Mouse (Mus musculus) intestine, postnatal 0 days (tissue): Measurements from ENCODE around the gene Zkscan3. TPM values are rescaled to one million over a fixed set of nuclear protein-coding genes. Genes with fewer than 3 reads are reported as not detected.

Source experiments
- ATAC-seq: fragments of 200-750 bp; cut with Nextera tagmentation; 2 replicates; pipeline ENCODE4 v1.8.0; 2017; ENCODE audit warnings: mild to moderate bottlenecking, moderate TSS enrichment, moderate library complexity
- H3K27ac ChIP-seq: fragments of 300-500 bp; sonication (generic); 2 replicates; pipeline ENCODE4 v1.5.1; 2014; ENCODE audit warnings: mild to moderate bottlenecking, low read depth, low read length, moderate library complexity
- H3K27me3 ChIP-seq: fragments of 300-500 bp; sonication (generic); replicated peaks from 2 replicates; pipeline ENCODE4 v1.6.1; 2014; ENCODE audit warnings: low read length, mixed read lengths; ENCODE audit not compliant: control insufficient read depth, insufficient read depth
- H3K36me3 ChIP-seq: fragments of 300-500 bp; sonication (generic); 2 replicates; pipeline ENCODE4 v1.6.1; 2014; ENCODE audit warnings: mild to moderate bottlenecking, moderate library complexity; ENCODE audit not compliant: control insufficient read depth, insufficient read depth
- H3K4me1 ChIP-seq: fragments of 300-500 bp; sonication (generic); replicated peaks from 2 replicates; pipeline ENCODE4 v1.6.1; 2014; ENCODE audit warnings: antibody characterized with exemption, low read length, mixed read lengths; ENCODE audit not compliant: control insufficient read depth, insufficient read depth
- H3K4me2 ChIP-seq: fragments of 300-500 bp; sonication (generic); replicated peaks from 2 replicates; pipeline ENCODE4 v1.6.1; 2014; ENCODE audit warnings: low read depth, mild to moderate bottlenecking, moderate library complexity
- H3K4me3 ChIP-seq: fragments of 300-500 bp; sonication (generic); 2 replicates; pipeline ENCODE4 v1.5.1; 2014; ENCODE audit warnings: low read depth, low read length
- H3K9ac ChIP-seq: fragments of 300-500 bp; sonication (generic); 2 replicates; pipeline ENCODE4 v1.6.1; 2014; ENCODE audit warnings: mild to moderate bottlenecking, low read depth, low read length
- H3K9me3 ChIP-seq: fragments of 300-500 bp; sonication (generic); 2 replicates; pipeline ENCODE4 v1.6.1; 2016; ENCODE audit warnings: mixed run types; ENCODE audit not compliant: control insufficient read depth
- CTCF ChIP-seq: sonication (generic); IDR thresholded peaks from 2 replicates; pipeline ENCODE4 v1.5.1; 2016; ENCODE audit warnings: low read depth, mild to moderate bottlenecking, control low read depth, antibody characterized with exemption, moderate library complexity
- WGBS: fragments of 180-500 bp; shearing (Covaris S2); extraction: QIAGEN DNeasy Blood & Tissue Kit; methylation state at CpG from one replicate; pipeline ENCODE4 v1.1.7; 2014; 5-methylcytosine and 5-hydroxymethylcytosine counted together
- polyA plus RNA-seq: library from polyadenylated mRNA; unstranded; fragments of >200 nt; fragmentation: Nextera tagmentation; extraction: Ambion mirVana; gene quantifications from 2 replicates; pipeline ENCODE4 v1.2.1, GENCODE M21; 2015

Zkscan3 gene
- polyA plus RNA-seq, 1 experiment from 2014 or later = 37.1 TPM

DNA sequence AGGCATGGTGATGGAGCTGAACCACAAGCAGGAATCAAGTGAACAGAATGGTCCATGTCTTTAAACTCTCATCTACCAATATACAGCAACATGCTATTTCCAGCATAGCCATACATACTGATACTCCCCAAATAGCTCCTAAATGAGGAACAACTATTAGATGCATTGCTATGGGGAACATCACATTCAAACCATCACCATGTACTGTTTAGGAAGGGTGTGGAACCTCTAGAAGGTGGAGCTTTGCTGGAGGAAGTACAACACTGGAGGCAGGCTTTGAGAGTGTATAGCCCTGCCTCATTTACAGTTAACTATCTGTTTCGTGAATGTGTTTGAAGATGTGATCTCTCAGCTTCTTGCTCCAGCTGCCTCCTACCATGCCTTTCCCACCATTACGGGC is 24.8 kb downstream of the Zkscan3 start:
- H3K27ac ChIP-seq = no peak overlapping the region
- H3K4me1 ChIP-seq = no peaks in the 10 kb centered on the region
- no peak overlapping the region for H3K4me2 ChIP-seq
- H3K4me3 ChIP-seq = no peak overlapping the region
- H3K9ac ChIP-seq = no peak overlapping the region
- 82% methylated on average over 2 of the region's 2 CpGs for WGBS
- ATAC-seq = no peak
- TF ChIP-seq CTCF = no peak
- no peaks in the 10 kb centered on the region for H3K9me3 ChIP-seq
- no peaks in the 10 kb centered on the region for H3K36me3 ChIP-seq
- H3K27me3 ChIP-seq = no peaks in the 10 kb centered on the region

DNA sequence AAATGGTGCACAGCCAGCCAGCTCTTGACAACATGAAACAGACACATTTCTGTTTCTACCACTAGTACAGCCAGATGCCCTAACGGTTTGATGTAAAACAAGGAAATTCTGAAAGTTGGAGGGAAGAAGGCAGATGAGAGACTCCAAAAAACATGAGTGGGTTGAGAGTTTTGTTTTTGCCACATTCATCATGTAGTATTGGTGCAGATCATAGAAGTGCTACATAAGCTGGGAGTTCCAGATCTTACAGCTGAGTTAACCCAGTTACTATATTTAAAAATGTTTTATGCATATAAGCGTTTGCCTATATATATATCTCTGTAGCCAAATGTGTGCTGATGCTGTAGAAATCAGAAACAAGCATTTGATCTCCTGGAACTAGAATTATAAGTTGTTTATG is 29.9 kb downstream of the Zkscan3 start:
- no peak for TF ChIP-seq CTCF
- H3K27me3 ChIP-seq = no peaks in the 10 kb centered on the region
- H3K36me3 ChIP-seq = peaks cover 26% of the 10 kb centered on the region
- H3K4me2 ChIP-seq = no peak overlapping the region
- no peaks in the 10 kb centered on the region for H3K4me1 ChIP-seq
- no peak overlapping the region for H3K4me3 ChIP-seq
- H3K27ac ChIP-seq = no peak overlapping the region
- H3K9ac ChIP-seq = no peak overlapping the region
- WGBS = 89% methylated on average over 2 of the region's 2 CpGs
- no peaks in the 10 kb centered on the region for H3K9me3 ChIP-seq
- no peak for ATAC-seq

DNA sequence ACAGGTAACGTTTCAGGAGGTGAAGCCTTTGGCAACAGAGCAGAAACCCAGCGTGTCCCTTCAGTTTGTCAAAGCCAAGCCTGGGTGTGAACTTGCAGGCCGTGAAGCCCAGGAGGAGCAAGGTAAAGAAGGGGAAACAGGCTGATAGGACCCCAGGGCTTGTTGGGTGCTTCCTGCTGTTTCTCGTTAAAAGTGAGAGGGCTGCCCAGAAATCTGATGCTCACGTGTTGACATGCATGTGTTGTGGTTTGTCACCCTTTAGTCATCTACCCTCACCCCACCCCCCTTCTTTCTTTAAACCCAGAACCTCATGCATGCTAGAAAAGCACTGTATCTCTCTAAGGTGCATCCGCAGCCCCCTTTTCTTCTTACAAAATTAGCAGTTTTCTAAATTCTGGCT is 35.9 kb downstream of the Zkscan3 start:
- Histone ChIP-seq H3K9me3 (no peaks in the 10 kb centered on the region), H3K4me3 (no peak overlapping the region), H3K36me3 (peaks cover 26% of the 10 kb centered on the region), H3K4me1 (peaks cover 7% of the 10 kb centered on the region; the same call in 1 of the 2 replicates), H3K4me2 (no peak overlapping the region), H3K27ac (no peak overlapping the region), H3K9ac (no peak overlapping the region), H3K27me3 (no peaks in the 10 kb centered on the region)
- TF ChIP-seq CTCF = no peak
- no peak for ATAC-seq
- 76% methylated on average over 6 of the region's 6 CpGs for WGBS

DNA sequence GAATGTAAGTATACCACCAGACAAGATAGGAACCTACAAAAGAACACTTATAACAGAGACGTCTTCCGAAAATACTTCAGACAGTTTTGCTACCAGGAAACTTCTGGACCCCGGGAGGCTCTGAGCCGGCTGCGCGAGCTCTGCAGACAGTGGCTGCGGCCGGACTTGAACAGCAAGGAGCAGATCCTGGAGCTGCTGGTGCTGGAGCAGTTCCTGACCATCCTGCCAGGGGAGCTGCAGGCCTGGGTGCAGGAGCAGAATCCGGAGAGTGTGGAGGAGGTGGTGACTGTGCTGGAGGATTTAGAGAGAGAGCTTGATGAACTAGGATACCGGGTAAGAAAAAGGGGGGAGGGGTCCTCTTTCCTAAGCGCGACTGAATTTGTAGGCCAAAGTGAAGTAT is 38.8 kb downstream of the Zkscan3 start:
- TF ChIP-seq CTCF = peak; percentile 39
- Histone ChIP-seq H3K4me1 (peaks cover 7% of the 10 kb centered on the region; the same call in 1 of the 2 replicates), H3K9me3 (no peaks in the 10 kb centered on the region), H3K4me3 (peak overlapping the region; percentile 82; the same call in 1 of the 2 replicates), H3K4me2 (peak overlapping the region; percentile 85), H3K27ac (no peak overlapping the region), H3K9ac (0 out of 2 replicates have a peak overlapping the region, but pooled peaks have one; percentile 76), H3K36me3 (peaks cover 5% of the 10 kb centered on the region), H3K27me3 (no peaks in the 10 kb centered on the region)
- no peak for ATAC-seq
- WGBS = 66% methylated on average over 12 of the region's 12 CpGs

DNA sequence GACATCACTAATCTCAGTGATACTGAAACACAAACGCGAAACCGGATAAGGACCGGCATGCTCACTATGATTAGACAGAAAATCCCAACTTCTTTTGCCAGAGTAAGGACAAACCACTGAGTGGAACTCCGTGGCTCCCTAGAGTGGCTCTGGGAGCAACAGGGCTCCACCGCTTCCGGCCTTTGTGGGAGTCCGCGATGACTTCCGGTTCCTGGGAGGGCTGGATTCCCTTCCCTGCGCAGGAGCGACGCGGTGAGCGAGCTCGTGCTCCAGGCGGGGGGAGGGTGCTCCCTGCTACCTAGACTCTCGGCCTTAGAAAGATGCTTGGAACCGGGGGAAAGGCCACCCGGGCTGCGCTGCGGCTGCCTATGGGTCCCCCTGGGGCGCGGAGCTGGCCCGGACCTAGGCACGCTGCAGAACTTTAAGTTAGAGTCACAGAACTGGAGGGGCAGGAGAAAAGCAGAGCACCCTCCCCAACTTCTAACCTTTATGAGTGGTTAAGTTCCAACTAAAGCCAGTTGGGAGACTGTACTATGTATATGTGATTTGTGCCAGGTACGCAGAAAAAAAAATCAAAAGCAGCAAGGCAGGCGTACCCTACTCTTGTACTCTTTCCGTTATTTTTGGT is 39.8 kb downstream of the Zkscan3 start, which contains the start of gene Zscan12:
Gene Zscan12, plus strand, starts transcription at position 200 of the 628 bp plus-strand sequence.
- Histone ChIP-seq H3K9me3 (no peaks in the 10 kb centered on the region), H3K27ac (peak within 1 kb of the TSS; percentile 28; the same call in 1 of the 2 replicates), H3K36me3 (no peaks in the 10 kb centered on the region), H3K27me3 (no peaks in the 10 kb centered on the region), H3K9ac (peak within 1 kb of the TSS; percentile 76), H3K4me1 (peaks cover 7% of the 10 kb centered on the region; the same call in 1 of the 2 replicates), H3K4me2 (peak within 1 kb of the TSS; percentile 85), H3K4me3 (peak within 1 kb of the TSS; percentile 82)
- under 1% methylated on average over 29 of the region's 29 CpGs for WGBS
- peak; percentile 100 for ATAC-seq
- no peak for TF ChIP-seq CTCF

DNA sequence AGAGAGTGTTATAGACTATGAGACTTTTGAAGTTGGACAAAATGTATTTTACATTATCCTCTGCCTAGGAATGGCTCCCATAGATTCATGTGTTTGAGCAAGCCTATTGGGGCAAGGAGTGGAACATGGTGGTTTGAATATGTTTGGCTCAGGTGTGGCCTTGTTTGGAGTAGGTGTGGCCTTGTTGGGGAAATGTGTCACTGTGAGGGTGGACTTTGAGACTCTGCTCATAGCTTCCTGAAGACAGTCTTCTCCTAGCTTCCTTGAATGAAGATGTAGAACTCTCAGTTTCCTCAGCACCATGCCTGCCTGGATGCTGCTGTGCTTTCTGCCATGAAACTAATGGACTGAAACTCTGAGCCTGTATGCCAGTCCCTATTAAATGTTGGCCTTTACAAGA is 52.0 kb downstream of the Zkscan3 start:
- H3K4me2 ChIP-seq = no peak overlapping the region
- no peak overlapping the region for H3K27ac ChIP-seq
- no peaks in the 10 kb centered on the region for H3K27me3 ChIP-seq
- H3K4me3 ChIP-seq = no peak overlapping the region
- no peak overlapping the region for H3K9ac ChIP-seq
- ATAC-seq = peak; percentile 56
- no peaks in the 10 kb centered on the region for H3K4me1 ChIP-seq
- no peaks in the 10 kb centered on the region for H3K9me3 ChIP-seq
- TF ChIP-seq CTCF = no peak
- H3K36me3 ChIP-seq = no peaks in the 10 kb centered on the region
